Mouse (Mus musculus) layer of hippocampus, postnatal 25 days (tissue): ENCODE measurements around the gene Dcun1d4. TPM values are rescaled to one million over a fixed set of nuclear protein-coding genes. Genes with fewer than 3 reads are reported as not detected.
"Not testable (repeated sequence)": the region's sequence is repeated elsewhere in the genome, so short reads cannot be mapped to it uniquely, and the experiment has no call there.

Experiments used
- DNase-seq, 2 experiments: peaks; one replicate each; pipeline ENCODE4 v3.0.0; 2022; ENCODE audit warnings: mixed read lengths in 2 of 2, low spot score in 1 of 2; ENCODE audit errors: extremely low spot score in 1 of 2
- total RNA-seq, 2 experiments: library from RNA; stranded (reverse); gene quantifications; 2 replicates each; pipeline ENCODE4 v1.2.3; 2021

Dcun1d4 gene
- total RNA-seq = 100 to 1,000 TPM; 114 to 122 TPM

GRCm38 (mm10) chr5:73480700-73481099 is at the start of gene Dcun1d4:
Dcun1d4 (plus strand) TSS chr5:73481000.
- DNase-seq = no peak

GRCm38 (mm10) chr5:73431581-73431980 is 49.2 kb upstream of the Dcun1d4 start:
- peak; percentile 73 to 89 for DNase-seq

GRCm38 (mm10) chr5:73432805-73433204 is 48.0 kb upstream of the Dcun1d4 start:
- DNase-seq = no peak

- DNase-seq = no peak
These were observed 46.0 kb upstream of the Dcun1d4 start for GRCm38 (mm10) chr5:73434764-73435163.

GRCm38 (mm10) chr5:73442176-73442575 is 38.6 kb upstream of the Dcun1d4 start:
- no peak for DNase-seq

GRCm38 (mm10) chr5:73450276-73450675 is 30.5 kb upstream of the Dcun1d4 start:
- no peak for DNase-seq

- DNase-seq = no peak
These were observed 26.1 kb upstream of the Dcun1d4 start for GRCm38 (mm10) chr5:73454502-73455306.

GRCm38 (mm10) chr5:73455307-73455687 is 25.5 kb upstream of the Dcun1d4 start:
- DNase-seq = no peak

GRCm38 (mm10) chr5:73468462-73469433 is 12.1 kb upstream of the Dcun1d4 start:
- no peak for DNase-seq

GRCm38 (mm10) chr5:73474412-73475405 is 6.1 kb upstream of the Dcun1d4 start:
- no peak for DNase-seq

GRCm38 (mm10) chr5:73481401-73481800 is 601 bp downstream of the Dcun1d4 start:
- DNase-seq = no peak

GRCm38 (mm10) chr5:73482381-73482780 is 1.6 kb downstream of the Dcun1d4 start:
- DNase-seq = not testable (repeated sequence)

GRCm38 (mm10) chr5:73484016-73484615 is 3.3 kb downstream of the Dcun1d4 start:
- no peak for DNase-seq

- no peak for DNase-seq
These were observed 5.7 kb downstream of the Dcun1d4 start for GRCm38 (mm10) chr5:73486451-73486850.

GRCm38 (mm10) chr5:73489915-73490314 is 9.1 kb downstream of the Dcun1d4 start:
- DNase-seq = no peak

GRCm38 (mm10) chr5:73490596-73491073 is 9.8 kb downstream of the Dcun1d4 start:
- peak; percentile 93 to 94 for DNase-seq

GRCm38 (mm10) chr5:73491074-73491836 is 10.5 kb downstream of the Dcun1d4 start:
- DNase-seq = no peak

GRCm38 (mm10) chr5:73491837-73492720 is 11.3 kb downstream of the Dcun1d4 start:
- peak; percentile 78 to 80 for DNase-seq
